Mouse (Mus musculus): ENCODE measurements around the gene 9030612E09Rik.

- TF ChIP-seq CTCF (IDR thresholded peaks at IDR 0.05; ENCODE audit: control insufficient read depth, insufficient read depth, insufficient read length): no peak
- TF ChIP-seq MAX (IDR thresholded peaks at IDR 0.05): no peak
- TF ChIP-seq CEBPB (IDR thresholded peaks at IDR 0.05; ENCODE audit: low read depth): no peak
- TF ChIP-seq MYOD1 (IDR thresholded peaks at IDR 0.05; ENCODE audit: control insufficient read depth, insufficient read length, low read depth): no peak
- no peak for TF ChIP-seq FOSL1 (IDR thresholded peaks at IDR 0.05; ENCODE audit: insufficient read depth, low read length, poor library complexity, severe bottlenecking)
Measured at GRCm38 (mm10) chr10:43128750-43129149, 45.8 kb upstream of the 9030612E09Rik start.

Data from C2C12 (cell line).